10 mouse cellular contexts compared by ENCODE assay signal in genomic region chr4:46781109-46781508, GRCm38 (mm10).
DNase-seq lines count a peak whose midpoint lies in the region; ATAC-seq and TF ChIP-seq lines count a peak whose summit lies in the region.
"Had no signal": no experiment of that assay in that cellular context is flagged by ENCODE, and none has a peak within 500 bp of the region (broad histone marks: within the 10 kb centered on the region; RNA-seq: fewer than 3 reads in every experiment).

No protein-coding gene starts in this region.

- peak; percentile 53 for TF ChIP-seq CTCF in kidney, adult 2 months (conservative IDR thresholded peaks at IDR 0.05; ENCODE audit: insufficient read depth, insufficient read length, low read depth, low read length)
- peak; percentile 41 for TF ChIP-seq CTCF in Patski (IDR thresholded peaks at IDR 0.05)
- TF ChIP-seq CTCF in liver, embryonic 14.5 days (IDR thresholded peaks at IDR 0.05; ENCODE audit: low read depth), result peak; percentile 89

- H3K4me1 ChIP-seq in kidney, adult 2 months (ENCODE audit: control insufficient read depth, insufficient read depth, low read length), result no peaks in the 10 kb centered on the region
- H3K4me1 ChIP-seq in liver, embryonic 14.5 days (replicated peaks; ENCODE audit: control insufficient read depth in 2 of 2, insufficient read depth in 2 of 2, low read length in 1 of 2), result no peaks in the 10 kb centered on the region
- H3K4me1 ChIP-seq in forebrain, embryonic 15.5 days, result no peaks in the 10 kb centered on the region
- H3K4me1 ChIP-seq: embryonic facial prominence, embryonic 15.5 days had no signal

- CTCF ChIA-PET in Patski (lab: Charles Lee), result interaction anchor here (0.9 kb wide), 1 partner anchor 13 kb away, joined by 3 read pairs; no protein-coding TSS in a partner anchor

- no peak overlapping the region for H3K4me3 ChIP-seq in kidney, adult 2 months (ENCODE audit: insufficient read depth, low read depth, low read length)
- no peak overlapping the region for H3K4me3 ChIP-seq in liver, embryonic 14.5 days (ENCODE audit: insufficient read depth in 1 of 2, low read depth in 2 of 2, low read length in 2 of 2)
- no peak overlapping the region for H3K4me3 ChIP-seq in forebrain, embryonic 15.5 days
- H3K4me3 ChIP-seq: embryonic facial prominence, embryonic 15.5 days had no signal

- no peaks in the 10 kb centered on the region for H3K9me3 ChIP-seq in liver, embryonic 14.5 days (ENCODE audit: control insufficient read depth, low read length)
- no peaks in the 10 kb centered on the region for H3K9me3 ChIP-seq in forebrain, embryonic 15.5 days
- H3K9me3 ChIP-seq: embryonic facial prominence, embryonic 15.5 days had no signal

- H3K27me3 ChIP-seq in kidney, adult 2 months (replicated peaks; ENCODE audit: control insufficient read depth, insufficient read depth, low read length), result no peaks in the 10 kb centered on the region
- H3K27me3 ChIP-seq in Patski, result no peaks in the 10 kb centered on the region
- H3K27me3 ChIP-seq in liver, embryonic 14.5 days (ENCODE audit: control insufficient read depth, insufficient read depth, low read length), result no peaks in the 10 kb centered on the region
- H3K27me3 ChIP-seq in forebrain, embryonic 15.5 days, result no peaks in the 10 kb centered on the region
- H3K27me3 ChIP-seq: embryonic facial prominence, embryonic 15.5 days had no signal

- no peak for TF ChIP-seq POLR2A in kidney, adult 2 months (IDR thresholded peaks at IDR 0.05; ENCODE audit: low read depth, low read length)

- no peak for ATAC-seq in Patski
- ATAC-seq in liver, embryonic 14.5 days (ENCODE audit: insufficient read depth), result no peak
- no peak for ATAC-seq in forebrain, embryonic 15.5 days (replicated peaks)

- no peaks in the 10 kb centered on the region for H3K36me3 ChIP-seq in kidney, adult 2 months (ENCODE audit: control insufficient read depth, insufficient read depth, low read length)
- no peaks in the 10 kb centered on the region for H3K36me3 ChIP-seq in liver, embryonic 14.5 days (replicated peaks; ENCODE audit: control insufficient read depth, insufficient read depth, low read depth)
- H3K36me3 ChIP-seq in forebrain, embryonic 15.5 days, result no peaks in the 10 kb centered on the region
- H3K36me3 ChIP-seq: embryonic facial prominence, embryonic 15.5 days had no signal

- H3K4me2 ChIP-seq in liver, embryonic 14.5 days (ENCODE audit: low read depth), result no peak overlapping the region
- H3K4me2 ChIP-seq in forebrain, embryonic 15.5 days (replicated peaks), result no peak overlapping the region
- H3K4me2 ChIP-seq: embryonic facial prominence, embryonic 15.5 days had no signal

- no peak for TF ChIP-seq EP300 in liver, embryonic 14.5 days (IDR thresholded peaks at IDR 0.05; ENCODE audit: low read depth)

- no peak overlapping the region for H3K9ac ChIP-seq in liver, embryonic 14.5 days (replicated peaks)
- H3K9ac ChIP-seq in forebrain, embryonic 15.5 days (replicated peaks), result no peak overlapping the region
- H3K9ac ChIP-seq: embryonic facial prominence, embryonic 15.5 days had no signal

- no peak for DNase-seq in kidney, adult 2 months
- no peak for DNase-seq in kidney, postnatal 10 days
- peak; percentile 54 to 58 for DNase-seq in B cell, adult 2 months
- no peak for DNase-seq in Patski (ENCODE audit: low read depth, low spot score)
- no peak for DNase-seq in liver, embryonic 14.5 days (ENCODE audit: low read depth in 3 of 3, low spot score in 3 of 3)
- DNase-seq in frontal cortex, adult 2 months (ENCODE audit: extremely low spot score in 1 of 2, low spot score in 1 of 2), result no peak
- no peak for DNase-seq in heart, postnatal 36 days
- DNase-seq: adrenal gland, postnatal 25 days had no signal

- intact Hi-C loops in heart, postnatal 36 days (cut with DNase I), result no loop called here

- POLR2A ChIA-PET in Patski (lab: Charles Lee), result no interaction called here

- in situ Hi-C loops in Patski (cut with MboI; ENCODE audit: low pct_unique_long_range_greater_than_20kb), result no loop called here

- no peak overlapping the region for H3K27ac ChIP-seq in kidney, adult 2 months (ENCODE audit: insufficient read depth, low read depth, low read length)
- H3K27ac ChIP-seq in liver, embryonic 14.5 days, result no peak overlapping the region
- H3K27ac ChIP-seq in forebrain, embryonic 15.5 days (replicated peaks), result no peak overlapping the region
- H3K27ac ChIP-seq: embryonic facial prominence, embryonic 15.5 days had no signal

- WGBS in kidney, adult 2 months, result 68% methylated on average over 6 of the region's 6 CpGs
- WGBS in liver, embryonic 14.5 days (ENCODE audit: insufficient replicate concordance), result 60% methylated on average over 6 of the region's 6 CpGs
- 63% methylated on average over 6 of the region's 6 CpGs for WGBS in forebrain, embryonic 15.5 days

Comparison
In these comparisons a context has a peak if more than half of its experiments do, and no peak if none do; other contexts are left out.
1. DNase-seq: peak in B cell, adult 2 months (2 of 2); none in kidney, adult 2 months (single experiment), kidney, postnatal 10 days (single experiment), Patski (single experiment), liver, embryonic 14.5 days (0 of 3), frontal cortex, adult 2 months (0 of 2) and heart, postnatal 36 days (0 of 2).
2. Peak in every context shown above with its lines, with median percentiles within 50 percentile points of each other: CTCF ChIP-seq.